Mouse (Mus musculus): ENCODE measurements around the gene Xdh.

DNA sequence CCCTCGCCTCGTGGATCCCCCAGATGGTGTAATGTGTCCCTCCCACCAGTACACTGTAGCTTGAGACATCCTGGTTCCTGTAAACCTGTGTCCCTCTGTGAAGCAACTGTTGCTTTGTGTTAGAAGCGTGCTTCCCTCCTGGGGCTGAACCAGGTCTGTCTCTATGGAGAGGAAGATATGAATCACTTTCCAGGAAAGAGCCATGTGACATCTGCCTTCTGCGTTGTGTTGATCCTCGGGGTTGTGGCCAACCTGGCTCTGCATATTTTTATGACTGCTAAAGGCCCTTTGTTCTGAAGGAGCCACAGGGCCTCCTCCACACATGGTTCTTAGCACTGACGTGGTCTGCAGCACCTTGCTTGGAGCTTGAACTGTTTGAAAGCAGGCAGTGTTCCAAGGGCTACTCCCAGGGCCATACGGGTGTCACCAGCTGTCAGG is 31.0 kb downstream of the Xdh start:
- no peak for TF ChIP-seq CTCF (conservative IDR thresholded peaks at IDR 0.05; ENCODE audit: insufficient read depth, insufficient read length, low read depth, low read length)
- TF ChIP-seq POLR2A (IDR thresholded peaks at IDR 0.05; ENCODE audit: low read depth, low read length), result no peak

All from kidney, adult 2 months (tissue).